8 mouse cellular contexts compared by ENCODE assay signal in the genomic region with DNA sequence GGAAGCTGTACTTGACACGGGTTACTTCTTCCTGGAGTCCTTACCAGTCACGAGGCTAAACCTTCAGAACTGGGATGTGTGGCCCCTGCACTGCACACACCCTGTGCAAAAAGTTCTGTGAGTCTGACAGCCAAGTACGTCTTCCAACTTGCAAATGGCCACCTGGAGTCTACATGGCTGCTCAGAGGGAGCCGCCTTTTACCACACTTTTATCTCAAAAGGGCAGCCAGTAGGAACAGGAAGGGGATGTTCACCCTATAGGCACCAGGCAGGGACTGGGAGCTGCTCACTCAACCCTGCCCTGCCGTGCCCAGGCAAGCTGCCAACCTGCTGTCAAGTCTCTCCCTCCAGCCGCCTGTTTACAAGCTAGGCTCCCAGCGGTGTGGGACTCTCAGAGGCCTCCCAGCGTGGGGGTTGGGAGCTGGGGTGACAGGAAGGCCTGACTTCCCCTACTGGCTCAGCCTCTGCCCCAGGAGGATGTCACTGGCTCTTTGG. TPM values are rescaled to one million over a fixed set of nuclear protein-coding genes. Genes with fewer than 3 reads are reported as not detected.
DNase-seq lines count a peak whose midpoint lies in the region; ATAC-seq and TF ChIP-seq lines count a peak whose summit lies in the region.

A gene (minus strand): TSS at position 171 of the 495 bp plus-strand sequence.

- H3K27ac ChIP-seq in lung, embryonic 14.5 days (ENCODE audit: low read depth): peak within 1 kb of the TSS; percentile 99

- peak within 1 kb of the TSS; percentile 98 for H3K4me3 ChIP-seq in lung, embryonic 14.5 days (ENCODE audit: low read depth, low read length)

- no peak for TF ChIP-seq CTCF in lung, embryonic 14.5 days (IDR thresholded peaks at IDR 0.05; ENCODE audit: low read depth)

- H3K27me3 ChIP-seq in lung, embryonic 14.5 days (ENCODE audit: insufficient read depth, low read length): no peaks in the 10 kb centered on the region

- peaks cover 39% of the 10 kb centered on the region for H3K4me1 ChIP-seq in lung, embryonic 14.5 days (ENCODE audit: insufficient read depth)

- peaks cover 11% of the 10 kb centered on the region; the same call in 1 of the 2 replicates for H3K36me3 ChIP-seq in lung, embryonic 14.5 days (ENCODE audit: insufficient read depth)

- H3K9me3 ChIP-seq in lung, embryonic 14.5 days (ENCODE audit: low read depth, low read length): no peaks in the 10 kb centered on the region

- H3K9ac ChIP-seq in lung, embryonic 14.5 days: peak within 1 kb of the TSS; percentile 80

- peak; percentile 99 for DNase-seq in MEL-GATA-1-ER (ENCODE audit: extremely low read depth, low read depth)
- DNase-seq in cerebellum, adult 18-20 months: peak; percentile 87 to 90
- DNase-seq in frontal cortex, adult 2 months (ENCODE audit: extremely low spot score in 1 of 2, low spot score in 1 of 2): peak; percentile 78 to 81
- DNase-seq in layer of hippocampus, adult 8-10 months (ENCODE audit: low spot score in 2 of 2): peak; percentile 79 to 87
- DNase-seq in lung, embryonic 14.5 days: peak; percentile 96
- DNase-seq in ovary, adult 18-20 months (ENCODE audit: low spot score): peak; percentile 89
- peak; percentile 93 for DNase-seq in thymus, postnatal 14 days

- 7% methylated on average over 8 of the region's 8 CpGs for WGBS in lung, embryonic 14.5 days

- peak within 1 kb of the TSS; percentile 91 for H3K4me2 ChIP-seq in lung, embryonic 14.5 days

- peak; percentile 66 to 68 for ATAC-seq in hematopoietic stem cell, adult 5-6 weeks (replicated peaks in 1 of 2; ENCODE audit: insufficient read depth in 1 of 2, low FRiP score in 2 of 2, low TSS enrichment in 1 of 2, low read depth in 1 of 2, poor library complexity in 2 of 2, severe bottlenecking in 2 of 2)
- ATAC-seq in lung, embryonic 14.5 days (ENCODE audit: insufficient read depth): peak; percentile 45

RNA-seq across cellular contexts. Expression of the gene that starts here (rescaled TPM):
- polyA plus RNA-seq in frontal cortex, adult 2 months (2012; rRNA removed): 43.8 and 51.6 TPM in 2 replicates
- total RNA-seq in hematopoietic stem cell, adult 5-6 weeks (2017): 52.4 and 75.9 TPM in 2 replicates
- 10 to 100 TPM; 41.9 to 50.0 (median 45.1) TPM for total RNA-seq in layer of hippocampus, adult 8-10 months (2022)
- polyA plus RNA-seq in lung, embryonic 14.5 days (2014; fragmentation: Nextera tagmentation; extraction: Ambion mirVana): 102 and 110 TPM in 2 replicates

Comparison
In these comparisons a context has a peak if more than half of its experiments do, and no peak if none do; other contexts are left out.
1. Peak in every context shown above with its lines: DNase-seq, ATAC-seq, H3K4me3 ChIP-seq and H3K27ac ChIP-seq.